Mouse (Mus musculus) testis, adult 2 months (tissue): Measurements from ENCODE around the gene Vps37d. TPM values are rescaled to one million over a fixed set of nuclear protein-coding genes. Genes with fewer than 3 reads are reported as not detected.
"Not testable (repeated sequence)": the region's sequence is repeated elsewhere in the genome, so short reads cannot be mapped to it uniquely, and the experiment has no call there.

ENCODE experiments used
- H3K27ac ChIP-seq: fragments of 200-500 bp; 2 replicates; pipeline ENCODE4 v1.5.1; 2012; ENCODE audit warnings: low read depth, low read length; ENCODE audit not compliant: control insufficient read depth, insufficient read depth
- H3K27me3 ChIP-seq: fragments of 200-500 bp; 2 replicates; pipeline ENCODE4 v1.6.1; 2012; ENCODE audit warnings: mild to moderate bottlenecking, low read length, moderate library complexity; ENCODE audit not compliant: control insufficient read depth, insufficient read depth
- H3K36me3 ChIP-seq: fragments of 200-500 bp; 2 replicates; pipeline ENCODE4 v1.6.1; 2012; ENCODE audit warnings: mild to moderate bottlenecking, low read length; ENCODE audit not compliant: control insufficient read depth, insufficient read depth
- H3K4me1 ChIP-seq: fragments of 200-500 bp; 2 replicates; pipeline ENCODE4 v1.6.1; 2012; ENCODE audit warnings: low read length; ENCODE audit not compliant: control insufficient read depth, insufficient read depth
- H3K4me3 ChIP-seq: fragments of 200-500 bp; 2 replicates; pipeline ENCODE4 v1.5.1; 2012; ENCODE audit warnings: low read depth, mild to moderate bottlenecking, low read length, moderate library complexity, mixed read lengths; ENCODE audit not compliant: control insufficient read depth
- CTCF ChIP-seq: fragments of 200-500 bp; IDR thresholded peaks from 2 replicates; pipeline ENCODE4 v1.5.1; 2012; ENCODE audit warnings: low read depth, mild to moderate bottlenecking, inconsistent platforms, low read length, moderate library complexity; ENCODE audit not compliant: control insufficient read depth, insufficient read depth, insufficient replicate concordance
- POLR2A ChIP-seq: fragments of 200-500 bp; IDR thresholded peaks from 2 replicates; pipeline ENCODE4 v1.6.1; 2012; ENCODE audit warnings: low read depth, mild to moderate bottlenecking, inconsistent platforms, low read length, moderate library complexity; ENCODE audit not compliant: control insufficient read depth
- polyA plus RNA-seq: library from polyadenylated mRNA; depleted of rRNA; stranded (reverse); fragments of >200 nt; gene quantifications from 2 replicates; pipeline ENCODE4 v1.2.3, GENCODE M21; 2012

The Vps37d gene
- polyA plus RNA-seq, 1 experiment = 0.33 TPM

DNA sequence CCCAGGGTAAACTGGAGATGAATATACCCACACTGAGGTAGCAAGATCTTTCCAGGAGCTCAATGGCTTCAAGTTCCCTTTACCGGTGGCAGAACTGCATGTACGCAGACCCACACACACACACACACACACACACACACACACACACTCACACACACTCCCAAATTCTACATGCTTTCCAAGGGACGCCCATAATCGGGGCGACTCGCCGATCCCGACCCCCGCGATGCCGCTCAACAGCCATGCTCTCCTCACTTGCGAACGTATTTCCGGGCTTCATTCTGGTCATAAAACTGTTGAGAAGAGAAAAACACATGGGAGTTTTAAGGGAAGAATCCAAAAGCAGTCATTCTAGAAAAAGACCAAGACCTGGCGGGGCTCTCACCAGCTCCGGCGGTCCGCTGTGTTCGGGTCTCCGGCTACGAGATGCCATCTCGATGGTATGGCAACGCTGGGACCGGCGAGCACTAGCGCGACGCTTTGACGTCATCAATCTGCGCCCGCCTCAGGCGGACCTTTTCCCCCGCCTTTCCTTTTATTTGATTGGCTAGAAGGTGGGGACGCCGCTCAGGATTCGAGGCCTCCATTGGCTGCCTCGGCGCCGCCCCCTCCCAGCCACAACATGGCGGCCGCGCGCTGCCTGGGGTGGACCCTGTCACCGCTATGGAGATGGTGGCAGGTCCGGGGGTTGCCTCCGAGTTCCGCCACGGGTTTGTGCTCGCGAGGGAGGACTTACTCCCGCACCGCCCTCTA, 14.3 kb downstream of the Vps37d start, which contains the start of gene Dnajc30:
Gene Dnajc30, plus strand, starts transcription at position 574 of the 753 bp plus-strand sequence.
- H3K36me3 ChIP-seq = peaks cover 4% of the 10 kb centered on the region; the same call in 1 of the 2 replicates
- peak within 1 kb of the TSS; percentile 80 for H3K27ac ChIP-seq
- H3K4me1 ChIP-seq = peaks cover 2% of the 10 kb centered on the region
- no peaks in the 10 kb centered on the region for H3K27me3 ChIP-seq
- H3K4me3 ChIP-seq = peak within 1 kb of the TSS; percentile 98
- TF ChIP-seq POLR2A = peak; percentile 91
- TF ChIP-seq CTCF = no peak

DNA sequence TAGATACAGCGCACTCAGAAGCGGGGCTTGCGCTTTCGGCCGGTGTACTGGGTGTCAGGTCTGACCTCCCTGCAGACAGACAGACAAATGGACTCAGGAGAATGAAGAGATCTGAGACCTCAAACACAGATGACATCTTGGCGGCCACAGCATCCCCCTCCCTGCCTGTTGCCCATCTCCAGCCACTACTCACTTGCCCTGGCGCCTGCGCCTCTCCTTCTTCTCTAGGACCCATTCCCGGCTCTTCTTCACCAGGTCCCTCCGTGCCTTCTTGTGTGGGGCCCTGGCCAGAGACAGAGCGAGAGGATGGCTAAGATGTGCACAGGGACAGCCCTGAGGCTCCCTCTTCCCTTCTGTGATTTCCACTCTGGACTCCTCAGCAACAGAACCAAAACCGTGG, 24.7 kb downstream of the Vps37d start:
- no peaks in the 10 kb centered on the region for H3K27me3 ChIP-seq
- no peaks in the 10 kb centered on the region; the same call in none of the 2 replicates for H3K36me3 ChIP-seq
- no peak overlapping the region for H3K27ac ChIP-seq
- TF ChIP-seq CTCF (no peak), POLR2A (no peak)
- peaks cover 9% of the 10 kb centered on the region for H3K4me1 ChIP-seq
- no peak overlapping the region for H3K4me3 ChIP-seq

DNA sequence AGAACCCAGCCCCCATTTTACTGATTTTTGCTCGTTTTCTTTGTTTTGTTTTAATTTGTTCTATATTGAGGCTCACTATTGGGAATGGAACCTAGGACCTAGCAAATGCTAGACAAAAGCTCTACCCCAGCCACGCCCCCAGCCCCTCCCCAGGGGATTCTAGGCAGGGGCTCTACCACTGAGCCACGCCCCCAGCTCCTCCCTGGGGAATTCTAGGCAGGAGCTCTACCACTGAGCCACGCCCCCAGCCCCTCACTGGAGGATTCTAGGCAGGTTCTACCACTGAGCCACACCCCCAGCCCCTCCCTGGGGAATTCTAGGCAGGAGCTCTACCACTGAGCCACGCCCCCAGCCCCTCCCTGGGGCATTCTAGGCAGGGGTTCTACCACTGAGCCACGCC, 28.8 kb downstream of the Vps37d start:
- H3K4me1 ChIP-seq, H3K4me3 ChIP-seq, H3K36me3 ChIP-seq, H3K27me3 ChIP-seq, H3K27ac ChIP-seq: not testable (repeated sequence)

DNA sequence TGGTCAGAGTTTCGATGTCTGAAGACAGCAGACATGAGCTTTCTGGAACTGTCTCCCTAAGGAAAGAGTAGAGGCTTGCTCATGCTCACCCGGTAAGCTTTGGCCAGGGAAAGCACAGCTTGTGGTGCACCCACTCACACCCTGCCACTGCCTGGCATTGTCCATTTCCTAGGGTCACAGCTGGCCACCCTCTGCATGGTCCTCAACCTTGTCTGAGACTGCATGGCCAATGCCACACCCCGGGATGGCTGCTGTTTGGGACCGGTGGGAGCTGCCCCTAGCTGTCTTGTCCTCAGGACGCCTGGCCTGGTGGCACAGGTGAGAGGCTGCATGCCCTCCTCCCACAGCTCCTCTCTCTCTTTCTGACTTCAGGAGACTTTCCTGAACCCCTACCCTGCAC, 29.5 kb downstream of the Vps37d start:
- TF ChIP-seq CTCF = no peak
- TF ChIP-seq POLR2A = no peak
- Histone ChIP-seq H3K27me3 (no peaks in the 10 kb centered on the region), H3K36me3 (no peaks in the 10 kb centered on the region), H3K27ac (no peak overlapping the region), H3K4me1 (peaks cover 9% of the 10 kb centered on the region), H3K4me3 (no peak overlapping the region)

DNA sequence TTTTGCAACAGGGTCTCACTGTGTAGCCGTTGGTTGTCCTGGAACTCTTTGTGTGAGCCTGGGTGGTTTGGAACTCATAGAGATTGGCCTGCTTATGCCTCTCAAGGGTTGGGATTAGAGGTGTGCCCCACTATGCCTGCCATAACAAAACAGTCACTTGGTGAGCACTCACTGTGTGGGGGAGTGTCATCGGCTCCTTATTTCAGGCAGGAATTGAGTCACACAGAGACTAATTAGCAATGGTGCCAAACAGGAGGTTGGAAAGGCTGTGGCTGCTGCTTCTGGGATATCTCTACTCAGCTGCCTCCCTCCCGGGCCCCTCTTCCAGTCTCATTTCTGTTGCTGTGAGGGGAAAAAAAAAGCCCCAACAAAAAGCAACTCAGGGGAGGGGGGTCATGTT, 33.5 kb downstream of the Vps37d start:
- H3K4me3 ChIP-seq = no peak overlapping the region
- no peak for TF ChIP-seq CTCF
- TF ChIP-seq POLR2A = no peak
- peaks cover 7% of the 10 kb centered on the region for H3K4me1 ChIP-seq
- no peak overlapping the region for H3K27ac ChIP-seq
- no peaks in the 10 kb centered on the region for H3K36me3 ChIP-seq
- no peaks in the 10 kb centered on the region for H3K27me3 ChIP-seq

DNA sequence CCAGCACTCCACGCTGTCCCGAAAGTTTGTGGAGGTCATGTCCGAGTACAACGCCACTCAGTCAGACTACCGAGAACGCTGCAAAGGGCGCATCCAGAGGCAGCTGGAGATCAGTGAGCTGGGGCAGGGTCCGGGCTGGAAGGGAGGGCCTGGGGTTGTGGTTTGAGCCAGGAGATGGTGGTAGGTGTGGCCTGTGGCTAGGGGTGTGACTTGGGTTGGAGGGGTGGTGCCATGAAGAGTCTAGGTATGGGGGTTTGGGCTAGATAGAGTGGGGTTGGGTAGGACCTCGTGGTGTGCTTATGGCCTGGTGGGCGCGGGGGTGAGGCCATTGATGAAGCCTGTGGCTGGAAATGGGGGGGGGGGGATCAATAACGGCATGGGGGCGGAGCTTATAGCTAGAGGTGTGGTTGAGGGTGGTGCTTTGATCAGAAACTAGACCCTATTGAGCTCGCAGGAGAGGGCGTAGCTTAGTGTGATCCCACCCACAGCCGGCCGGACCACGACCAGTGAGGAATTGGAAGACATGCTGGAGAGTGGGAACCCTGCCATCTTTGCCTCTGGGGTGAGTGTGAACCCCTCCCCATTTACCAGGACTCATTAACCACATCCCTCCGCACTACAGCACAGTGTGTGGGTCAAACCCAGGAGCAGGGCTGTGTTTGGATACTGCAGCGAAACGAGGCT, 35.8 kb downstream of the Vps37d start:
- TF ChIP-seq POLR2A = 0 out of 2 replicates have a peak, but pooled peaks have one; percentile 44
- TF ChIP-seq CTCF = no peak
- no peaks in the 10 kb centered on the region; the same call in 1 of the 2 replicates for H3K4me1 ChIP-seq
- 0 out of 2 replicates have a peak overlapping the region, but pooled peaks have one; percentile 1 for H3K27ac ChIP-seq
- H3K36me3 ChIP-seq = no peaks in the 10 kb centered on the region
- H3K27me3 ChIP-seq = no peaks in the 10 kb centered on the region
- H3K4me3 ChIP-seq = peak overlapping the region; percentile 47

DNA sequence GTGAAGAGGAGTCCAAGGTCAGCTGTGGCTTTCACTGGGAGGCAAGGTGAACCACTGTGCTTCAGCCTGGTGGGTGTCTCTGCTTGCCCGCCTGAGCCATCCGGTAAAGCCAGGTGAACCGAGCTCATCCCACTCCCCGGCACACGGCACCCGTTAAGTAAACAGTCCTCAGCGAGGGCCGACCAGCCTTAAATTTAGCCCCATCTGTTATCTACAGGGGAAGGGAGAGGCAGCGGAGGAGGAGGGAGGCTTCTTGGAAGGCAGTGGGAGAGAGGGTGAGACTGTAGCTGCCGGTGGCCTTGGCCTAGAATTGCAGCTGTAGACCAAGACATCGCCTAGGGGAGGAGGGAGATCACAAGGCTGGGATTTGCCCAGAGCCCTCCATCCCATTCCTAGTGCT, 37.3 kb downstream of the Vps37d start:
- H3K4me1 ChIP-seq = no peaks in the 10 kb centered on the region; the same call in 1 of the 2 replicates
- H3K36me3 ChIP-seq = no peaks in the 10 kb centered on the region
- no peak overlapping the region for H3K4me3 ChIP-seq
- H3K27ac ChIP-seq = peak overlapping the region; percentile 61
- no peak for TF ChIP-seq POLR2A
- no peak for TF ChIP-seq CTCF
- no peaks in the 10 kb centered on the region for H3K27me3 ChIP-seq
